Mouse (Mus musculus) brain, embryonic 18.5 days (tissue): ENCODE measurements around the gene Dnal4.

Experiments used
- DNase-seq: peaks from one replicate; pipeline ENCODE4 v3.0.0-alpha.2; 2012; ENCODE audit warnings: low read depth, low spot score

The Dnal4 gene

GRCm38 (mm10) chr15:79800701-79801100 lies 23.1 kb upstream of the Dnal4 start:
- no peak for DNase-seq

GRCm38 (mm10) chr15:79798591-79798990 lies 20.9 kb upstream of the Dnal4 start:
- no peak for DNase-seq

- DNase-seq = no peak
These were observed 20.0 kb upstream of the Dnal4 start for GRCm38 (mm10) chr15:79797680-79798079.

GRCm38 (mm10) chr15:79797096-79797495 lies 19.4 kb upstream of the Dnal4 start:
- no peak for DNase-seq

- no peak for DNase-seq
These were observed 18.6 kb upstream of the Dnal4 start for GRCm38 (mm10) chr15:79796256-79796655.

GRCm38 (mm10) chr15:79794173-79794572 lies 16.5 kb upstream of the Dnal4 start:
- DNase-seq = no peak

GRCm38 (mm10) chr15:79793076-79793475 lies 15.4 kb upstream of the Dnal4 start:
- DNase-seq = no peak

- no peak for DNase-seq
These were observed 14.8 kb upstream of the Dnal4 start for GRCm38 (mm10) chr15:79792455-79792854.

- DNase-seq = no peak
These were observed 13.9 kb upstream of the Dnal4 start for GRCm38 (mm10) chr15:79791502-79791901.

GRCm38 (mm10) chr15:79790905-79791304 lies 13.3 kb upstream of the Dnal4 start:
- DNase-seq = no peak

- no peak for DNase-seq
These were observed 12.5 kb upstream of the Dnal4 start for GRCm38 (mm10) chr15:79790111-79790510.

- DNase-seq = no peak
These were observed 10.2 kb upstream of the Dnal4 start for GRCm38 (mm10) chr15:79787815-79788214.

GRCm38 (mm10) chr15:79785056-79785455 lies 7.4 kb upstream of the Dnal4 start:
- no peak for DNase-seq

- no peak for DNase-seq
These were observed 2.0 kb downstream of the Dnal4 start for GRCm38 (mm10) chr15:79775662-79776061.

- DNase-seq = peak; percentile 96
These were observed 3.3 kb downstream of the Dnal4 start for GRCm38 (mm10) chr15:79774117-79775027.

GRCm38 (mm10) chr15:79770629-79771240 lies 6.9 kb downstream of the Dnal4 start:
- DNase-seq = no peak

GRCm38 (mm10) chr15:79768302-79768701 lies 9.3 kb downstream of the Dnal4 start:
- no peak for DNase-seq

GRCm38 (mm10) chr15:79767327-79767961 lies 10.2 kb downstream of the Dnal4 start:
- no peak for DNase-seq

GRCm38 (mm10) chr15:79766586-79767071 lies 11.0 kb downstream of the Dnal4 start:
- DNase-seq = no peak

GRCm38 (mm10) chr15:79766168-79766567 lies 11.5 kb downstream of the Dnal4 start:
- no peak for DNase-seq

GRCm38 (mm10) chr15:79765361-79765760 lies 12.3 kb downstream of the Dnal4 start:
- no peak for DNase-seq

GRCm38 (mm10) chr15:79764539-79765267 lies 12.9 kb downstream of the Dnal4 start:
- no peak for DNase-seq
